Mouse (Mus musculus) right cerebral cortex, postnatal 4 days (tissue): ENCODE measurements around the gene Mical2.

Experiments used
- DNase-seq: peaks from one replicate; pipeline ENCODE4 v3.0.0-alpha.2; 2022

Gene Mical2

GRCm38 (mm10) chr7:112244683-112245082, 19.0 kb downstream of the Mical2 start:
- no peak for DNase-seq

- no peak for DNase-seq
These were observed 20.3 kb downstream of the Mical2 start for GRCm38 (mm10) chr7:112245839-112246438.

- no peak for DNase-seq
These were observed 20.8 kb downstream of the Mical2 start for GRCm38 (mm10) chr7:112246442-112246841.

- DNase-seq = no peak
These were observed 22.2 kb downstream of the Mical2 start for GRCm38 (mm10) chr7:112247890-112248289.

- DNase-seq = no peak
These were observed 23.8 kb downstream of the Mical2 start for GRCm38 (mm10) chr7:112249476-112249875.

- no peak for DNase-seq
These were observed 26.4 kb downstream of the Mical2 start for GRCm38 (mm10) chr7:112252065-112252464.

- no peak for DNase-seq
These were observed 28.6 kb downstream of the Mical2 start for GRCm38 (mm10) chr7:112254233-112254632.

- DNase-seq = no peak
These were observed 29.7 kb downstream of the Mical2 start for GRCm38 (mm10) chr7:112255248-112255866.

- no peak for DNase-seq
These were observed 32.8 kb downstream of the Mical2 start for GRCm38 (mm10) chr7:112258338-112258903.

- DNase-seq = no peak
These were observed 33.6 kb downstream of the Mical2 start for GRCm38 (mm10) chr7:112259286-112259685.

GRCm38 (mm10) chr7:112261121-112261520, 35.5 kb downstream of the Mical2 start:
- no peak for DNase-seq

GRCm38 (mm10) chr7:112267266-112267665, 41.6 kb downstream of the Mical2 start:
- no peak for DNase-seq

GRCm38 (mm10) chr7:112268761-112269425, 43.2 kb downstream of the Mical2 start:
- DNase-seq = no peak

GRCm38 (mm10) chr7:112270870-112271269, 45.2 kb downstream of the Mical2 start:
- DNase-seq = no peak

- DNase-seq = no peak
These were observed 46.0 kb downstream of the Mical2 start for GRCm38 (mm10) chr7:112271627-112272026.

GRCm38 (mm10) chr7:112272692-112273091, 47.0 kb downstream of the Mical2 start:
- DNase-seq = no peak

GRCm38 (mm10) chr7:112273451-112273850, 47.8 kb downstream of the Mical2 start:
- no peak for DNase-seq

GRCm38 (mm10) chr7:112274611-112275010, 49.0 kb downstream of the Mical2 start:
- no peak for DNase-seq

- DNase-seq = no peak
These were observed 49.4 kb downstream of the Mical2 start for GRCm38 (mm10) chr7:112275093-112275492.

- no peak for DNase-seq
These were observed 50.2 kb downstream of the Mical2 start for GRCm38 (mm10) chr7:112275883-112276282.

- no peak for DNase-seq
These were observed 51.2 kb downstream of the Mical2 start for GRCm38 (mm10) chr7:112276823-112277222.

GRCm38 (mm10) chr7:112278648-112279047, 53.0 kb downstream of the Mical2 start:
- DNase-seq = no peak

GRCm38 (mm10) chr7:112280474-112280873, 54.8 kb downstream of the Mical2 start:
- no peak for DNase-seq
